Mouse (Mus musculus) natural killer cell, adult 2 months (primary cell): ENCODE measurements around the gene Ncapg2.

ENCODE experiments used
- DNase-seq, 2 experiments: peaks; one replicate each; pipeline ENCODE4 v3.0.0; 2022; ENCODE audit warnings: low spot score in 2 of 2

The Ncapg2 gene

DNA sequence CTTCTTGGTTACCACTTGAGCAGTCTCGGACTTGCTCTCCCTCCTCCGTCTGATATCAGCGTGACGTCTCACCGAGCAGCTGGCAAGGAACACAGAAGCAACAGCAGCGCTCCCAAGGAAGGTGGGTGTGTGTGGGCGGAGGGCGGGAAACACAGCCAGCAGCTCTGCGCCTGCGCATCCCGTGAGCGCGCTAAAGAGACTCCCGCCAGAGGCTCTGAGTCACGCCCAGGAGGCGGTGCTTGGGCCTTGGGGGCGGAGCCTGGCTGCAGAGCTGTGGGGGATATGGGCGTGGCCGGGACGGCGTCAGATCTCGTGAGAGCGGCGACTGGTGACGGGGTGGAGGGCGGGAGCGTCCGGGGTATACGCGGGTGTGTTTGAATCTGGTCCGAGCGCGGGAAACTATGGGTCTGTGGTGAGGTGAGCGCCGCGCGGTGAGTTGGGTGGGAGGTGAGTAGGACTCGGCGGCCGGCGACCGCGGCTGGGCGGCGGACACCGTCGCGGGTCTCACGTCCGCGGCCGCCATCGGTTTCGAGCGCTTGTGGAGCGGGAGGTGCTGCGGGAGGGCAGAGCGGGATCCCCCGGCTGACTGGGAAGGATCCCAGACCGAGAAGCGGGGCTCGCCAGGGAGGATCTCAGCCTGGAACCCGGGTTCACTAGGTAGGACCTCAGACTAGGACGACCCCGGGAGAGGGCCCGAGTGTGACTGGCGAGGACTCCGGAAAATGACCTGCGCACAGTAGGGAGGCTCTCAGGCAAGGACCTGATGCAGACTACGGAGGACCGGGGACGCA, at the start of gene Ncapg2:
TSS of gene Ncapg2 (plus strand) at position 358 of the 791 bp plus-strand sequence.
- peak; percentile 99 for DNase-seq

- no peak for DNase-seq
Observed at GRCm38 (mm10) chr12:116362091-116362490, 43.1 kb upstream of the Ncapg2 start.

- DNase-seq, result no peak
Observed at GRCm38 (mm10) chr12:116366900-116367299, 38.3 kb upstream of the Ncapg2 start.

DNA sequence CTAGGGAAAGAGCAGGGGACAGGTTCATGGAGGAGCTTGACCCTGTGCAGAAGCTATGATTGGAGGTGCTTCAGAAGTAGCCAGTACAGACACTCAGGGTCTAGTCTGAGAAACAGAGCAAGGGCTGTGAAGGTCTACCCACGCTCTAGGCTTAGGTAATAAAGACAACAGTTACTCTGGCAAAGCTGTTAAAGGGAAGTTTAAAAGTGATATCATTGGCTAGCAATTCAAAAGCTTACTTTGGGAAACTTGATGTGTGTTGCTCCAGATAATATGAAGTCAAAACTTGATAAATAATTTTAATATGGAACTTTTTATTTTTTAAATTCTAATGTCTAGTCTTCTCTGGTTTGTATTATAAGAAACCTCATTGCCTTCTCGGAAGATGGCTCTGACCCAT, 37.9 kb upstream of the Ncapg2 start:
- DNase-seq, result no peak

GRCm38 (mm10) chr12:116368857-116369256, 36.3 kb upstream of the Ncapg2 start:
- no peak for DNase-seq

DNA sequence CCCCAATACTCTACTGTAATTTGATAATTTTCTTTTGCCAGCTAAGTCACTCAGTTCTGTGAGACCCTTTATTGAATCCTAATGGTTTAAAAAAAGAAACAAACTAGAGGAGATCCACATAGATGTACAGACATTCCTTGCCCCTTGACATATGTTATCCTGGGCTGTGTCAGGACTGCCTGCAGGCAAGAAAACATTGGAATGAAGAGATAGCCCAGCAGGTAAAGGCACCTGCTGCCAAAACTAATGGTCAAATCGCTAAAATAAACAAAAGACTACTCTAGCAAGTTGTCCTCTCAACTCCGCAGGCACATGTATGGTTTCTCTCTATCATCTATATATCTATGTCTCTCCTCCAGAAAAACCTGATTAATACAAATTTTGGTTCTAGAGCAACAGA, 22.1 kb upstream of the Ncapg2 start:
- DNase-seq, result no peak

DNA sequence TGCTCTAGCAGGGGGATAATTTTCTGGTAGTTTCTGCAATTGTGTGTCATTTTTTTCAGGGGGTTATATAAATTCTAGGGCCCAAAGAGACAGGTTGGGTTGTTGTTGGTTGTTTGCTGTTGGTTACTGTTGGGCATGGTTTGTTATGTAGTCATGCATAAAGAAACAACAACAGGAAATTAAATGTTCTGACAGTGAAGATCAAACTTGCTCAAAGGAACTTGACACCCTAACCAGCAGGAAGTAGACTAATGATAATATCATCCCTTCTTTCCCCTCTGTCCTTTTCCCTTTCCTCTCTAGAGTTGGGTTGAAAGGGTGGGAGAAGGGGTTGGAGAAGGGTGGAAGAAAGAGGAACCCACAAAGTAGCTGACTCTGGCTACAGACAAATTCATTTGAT, 21.2 kb upstream of the Ncapg2 start:
- no peak for DNase-seq

DNA sequence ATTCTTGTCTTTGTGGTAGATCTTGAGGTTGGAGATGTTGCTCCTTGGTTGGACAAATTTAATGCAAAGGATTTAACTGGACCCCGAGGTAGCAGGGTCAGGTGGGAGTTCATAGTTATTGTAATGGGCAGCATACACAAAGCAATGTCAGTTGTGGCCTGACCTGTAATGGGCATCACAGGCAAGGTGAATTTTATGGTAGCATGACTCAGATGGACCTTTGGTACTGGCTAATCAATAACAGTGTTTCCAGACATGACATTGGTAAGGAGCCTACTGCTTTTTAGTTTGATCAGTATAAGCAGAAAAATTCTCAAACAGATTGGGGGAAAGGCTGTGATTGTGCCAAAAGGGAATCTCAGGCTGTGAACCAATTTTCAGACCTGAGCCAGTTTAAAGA, 18.4 kb upstream of the Ncapg2 start:
- DNase-seq, result no peak

DNA sequence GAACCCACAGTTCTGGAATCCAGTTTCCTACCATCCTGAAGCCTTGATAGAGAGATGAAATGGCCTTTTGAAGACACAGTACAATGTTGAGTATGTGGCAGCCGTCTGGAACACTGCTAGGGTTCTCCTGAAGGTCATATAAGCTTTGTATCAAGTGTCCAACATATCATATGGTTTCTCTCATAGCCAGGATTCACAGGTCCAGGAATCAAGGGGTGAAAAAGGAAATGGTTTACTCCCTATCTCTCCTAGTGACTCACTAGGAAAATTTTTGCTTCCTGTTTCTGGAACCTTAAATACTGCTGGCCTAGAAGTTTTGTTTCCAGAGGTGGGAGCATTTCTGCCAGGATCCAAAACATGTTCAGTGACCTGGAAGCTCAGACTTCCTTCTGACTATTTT, 15.3 kb upstream of the Ncapg2 start:
- DNase-seq, result no peak

DNA sequence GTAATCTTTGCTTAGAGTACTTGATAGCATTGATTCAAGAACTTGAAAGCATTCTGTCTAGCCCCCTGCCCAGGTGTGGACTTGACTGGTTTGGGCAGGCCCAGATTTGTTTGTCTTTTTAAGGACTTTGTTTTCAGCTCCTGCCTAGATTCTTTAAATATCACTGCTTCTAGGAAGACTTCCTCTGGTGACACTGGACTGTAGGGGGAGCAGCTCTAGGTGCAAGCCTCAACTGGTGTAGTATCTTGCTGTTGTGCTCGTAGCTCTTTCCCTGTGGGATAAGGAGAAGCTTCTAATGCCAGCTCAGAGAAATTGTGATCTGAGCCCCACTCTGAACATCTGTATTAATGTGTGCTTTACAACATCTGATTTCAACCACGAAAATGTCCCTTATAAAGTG, 10.9 kb upstream of the Ncapg2 start:
- no peak for DNase-seq

GRCm38 (mm10) chr12:116395312-116395711, 9.9 kb upstream of the Ncapg2 start:
- DNase-seq, result no peak

DNA sequence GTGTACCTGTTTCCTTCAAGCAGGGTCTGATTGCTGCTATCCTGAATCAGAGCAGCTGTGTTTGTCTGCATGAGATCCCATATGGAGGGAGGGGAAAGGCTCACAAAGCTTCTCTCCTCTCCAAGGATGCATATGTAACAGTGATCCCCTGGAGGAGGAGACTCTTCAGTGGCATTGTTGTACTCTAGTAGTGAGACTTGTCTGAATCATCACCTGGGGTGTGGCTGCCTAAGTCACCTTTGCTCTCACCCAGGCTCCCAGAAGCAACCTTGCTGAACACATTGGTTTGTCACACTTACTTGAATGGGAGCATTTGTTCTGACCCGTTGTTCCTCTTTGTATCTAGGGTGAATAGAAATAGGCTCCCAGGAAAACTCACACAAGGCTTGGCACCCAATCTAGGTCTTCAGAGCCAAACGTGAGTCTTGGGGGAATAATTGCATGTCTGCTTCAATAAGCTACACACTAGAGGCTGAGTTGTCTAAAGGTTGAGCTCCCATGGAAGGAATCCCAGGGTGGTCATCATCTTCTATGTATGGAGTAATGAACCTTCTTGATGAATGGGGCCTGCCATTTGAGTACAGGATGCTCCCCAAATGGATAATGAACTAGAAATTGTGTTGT, 9.0 kb upstream of the Ncapg2 start:
- no peak for DNase-seq

DNA sequence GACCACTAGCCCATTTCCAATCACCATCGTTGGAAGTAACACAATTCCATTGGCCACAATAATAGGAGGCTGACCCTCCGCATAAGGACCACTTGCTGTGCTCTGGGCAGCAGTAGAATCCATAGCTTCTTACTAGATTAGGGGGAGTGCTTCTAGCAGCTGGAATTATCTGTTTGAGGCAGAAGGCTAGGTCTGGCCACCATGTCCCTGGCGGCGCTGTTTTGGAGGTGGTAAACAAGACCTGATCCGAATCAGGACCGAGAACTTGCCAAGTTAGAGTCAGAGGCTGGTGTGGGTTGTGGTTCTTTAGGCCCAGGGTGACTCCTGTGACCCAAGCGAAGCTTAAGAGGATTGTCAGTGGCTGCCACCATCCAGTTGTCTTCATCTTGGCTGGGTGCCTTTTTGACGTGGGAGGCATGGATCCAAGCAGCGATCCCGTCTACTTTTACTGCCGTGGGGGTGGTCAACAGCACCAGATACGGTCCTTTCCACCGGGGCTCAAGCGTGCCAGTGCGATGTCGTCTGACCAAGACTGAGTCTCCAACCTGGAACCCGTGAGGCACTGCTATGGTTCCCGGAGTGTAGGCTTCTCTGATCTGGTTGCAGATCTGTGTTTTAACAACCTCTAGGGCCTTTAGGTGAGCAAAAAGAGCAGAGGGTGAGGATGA, 1.1 kb upstream of the Ncapg2 start:
- DNase-seq, result no peak

DNA sequence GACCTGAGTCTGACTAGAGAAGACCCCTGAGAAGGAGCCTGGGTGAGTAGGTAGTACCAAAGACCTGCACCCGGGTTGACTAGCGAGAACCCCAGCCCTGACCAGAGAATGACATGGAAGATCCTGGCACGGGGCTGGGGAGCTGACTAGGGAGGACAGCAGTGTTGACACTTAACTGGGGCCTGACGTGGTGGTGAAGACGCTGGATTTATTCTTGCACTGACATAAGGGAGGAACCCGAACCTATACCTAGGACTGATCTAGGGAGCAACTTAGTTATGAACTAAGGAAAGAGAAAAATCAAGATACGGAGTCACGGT, 594 bp downstream of the Ncapg2 start:
- no peak for DNase-seq

- no peak for DNase-seq
Observed at GRCm38 (mm10) chr12:116407883-116408282, 2.7 kb downstream of the Ncapg2 start.

GRCm38 (mm10) chr12:116414941-116415340, 9.7 kb downstream of the Ncapg2 start:
- DNase-seq, result no peak

DNA sequence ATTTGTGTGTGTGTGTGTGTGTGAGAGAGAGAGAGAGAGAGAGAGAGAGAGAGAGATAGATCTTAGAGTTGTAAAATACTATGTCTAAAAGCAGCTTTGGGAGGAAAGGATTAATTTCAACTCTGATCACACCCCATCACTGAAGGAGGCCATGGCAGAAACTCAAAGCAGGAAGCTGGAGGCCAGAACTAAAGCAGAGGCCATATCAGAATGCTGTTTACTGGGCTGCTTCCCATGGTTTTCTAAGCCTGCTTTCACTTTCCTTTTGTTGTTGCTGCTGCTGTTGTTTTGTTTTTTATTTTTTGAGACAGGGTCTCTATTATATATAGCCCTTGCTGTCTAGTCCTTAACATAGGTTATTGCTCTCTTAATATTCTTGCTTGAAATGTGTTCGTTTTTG, 11.3 kb downstream of the Ncapg2 start:
- peak in 1 of 2 experiments; percentile 10 for DNase-seq

- DNase-seq, result no peak
Observed at GRCm38 (mm10) chr12:116421656-116422055, 16.5 kb downstream of the Ncapg2 start.

GRCm38 (mm10) chr12:116425392-116425791, 20.2 kb downstream of the Ncapg2 start:
- DNase-seq, result no peak

GRCm38 (mm10) chr12:116433742-116434141, 28.5 kb downstream of the Ncapg2 start:
- DNase-seq, result no peak

GRCm38 (mm10) chr12:116435232-116435631, 30.0 kb downstream of the Ncapg2 start:
- no peak for DNase-seq

DNA sequence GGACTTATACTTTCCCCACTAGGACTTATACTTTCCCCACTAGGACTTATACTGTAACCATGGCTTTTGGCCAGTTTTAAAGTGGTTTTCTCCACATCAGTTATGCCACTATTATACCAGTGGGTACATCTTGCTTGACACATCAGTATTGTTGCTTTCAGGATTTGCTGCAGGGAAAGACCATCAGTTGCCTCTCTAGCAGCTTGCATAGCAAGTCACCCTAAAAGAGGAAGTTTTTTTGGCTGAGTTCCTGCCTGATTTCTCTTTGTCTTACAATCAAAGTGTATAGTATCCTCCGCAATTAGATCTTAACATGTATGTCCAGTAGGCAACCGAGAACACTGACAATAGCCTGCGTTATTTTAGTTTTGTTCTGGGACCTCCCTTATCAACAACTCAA, 30.9 kb downstream of the Ncapg2 start:
- DNase-seq, result no peak

- no peak for DNase-seq
Observed at GRCm38 (mm10) chr12:116438591-116438990, 33.4 kb downstream of the Ncapg2 start.
